In genomic region chr2:25558774-25559173, GRCm38 (mm10) we compare ENCODE assay signal across 8 mouse cellular contexts. TPM values are rescaled to one million over a fixed set of nuclear protein-coding genes. Genes with fewer than 3 reads are reported as not detected.
DNase-seq lines count a peak whose midpoint lies in the region; ATAC-seq and TF ChIP-seq lines count a peak whose summit lies in the region.

No protein-coding gene starts in this region.

- peak overlapping the region; percentile 94; the same call in 1 of the 2 replicates for H3K27ac ChIP-seq in heart, embryonic 10.5 days
- H3K27ac ChIP-seq in ES-Bruce4 (ENCODE audit: insufficient read depth, low read length) (no peak overlapping the region), macrophage (no peak overlapping the region)
- H3K27ac ChIP-seq in hindbrain, embryonic 10.5 days, result peak overlapping the region; percentile 95; the same call in 1 of the 2 replicates

- H3K36me3 ChIP-seq in heart, embryonic 10.5 days, result peaks cover 39% of the 10 kb centered on the region
- peaks cover 22% of the 10 kb centered on the region for H3K36me3 ChIP-seq in ES-Bruce4 (ENCODE audit: control insufficient read depth, insufficient read depth, low read length, poor library complexity, severe bottlenecking)
- peaks cover 40% of the 10 kb centered on the region for H3K36me3 ChIP-seq in hindbrain, embryonic 10.5 days
- peaks cover 37% of the 10 kb centered on the region for H3K36me3 ChIP-seq in macrophage (ENCODE audit: inconsistent target)

- ATAC-seq in megakaryocyte progenitor cell, adult 5-6 weeks (replicated peaks; ENCODE audit: poor library complexity), result no peak
- ATAC-seq in inflammation-experienced regulatory T-cells, adult 6 months, result no peak

- no peaks in the 10 kb centered on the region for H3K27me3 ChIP-seq in heart, embryonic 10.5 days (ENCODE audit: insufficient read depth, poor library complexity, severe bottlenecking)
- H3K27me3 ChIP-seq in ES-Bruce4 (ENCODE audit: control insufficient read depth, insufficient read depth, low read length, poor library complexity, severe bottlenecking), result no peaks in the 10 kb centered on the region
- H3K27me3 ChIP-seq in hindbrain, embryonic 10.5 days (ENCODE audit: insufficient read depth, poor library complexity, severe bottlenecking), result no peaks in the 10 kb centered on the region

- WGBS in heart, embryonic 10.5 days, result 73% methylated on average over 6 of the region's 6 CpGs
- 85% methylated on average over 6 of the region's 6 CpGs for WGBS in hindbrain, embryonic 10.5 days
- 92% methylated on average over 6 of the region's 6 CpGs for WGBS in macrophage (ENCODE audit: missing documents)

- no peak for TF ChIP-seq POLR2A in ES-Bruce4 (IDR thresholded peaks at IDR 0.05; ENCODE audit: insufficient read depth, low read length)

- H3K4me3 ChIP-seq in heart, embryonic 10.5 days, result peak overlapping the region; percentile 94
- H3K4me3 ChIP-seq in ES-Bruce4 (ENCODE audit: low read depth, low read length) (no peak overlapping the region; the same call in 1 of the 2 replicates), macrophage (ENCODE audit: inconsistent target) (peak overlapping the region; percentile 87)
- H3K4me3 ChIP-seq in hindbrain, embryonic 10.5 days, result peak overlapping the region; percentile 99

- TF ChIP-seq EP300 in ES-Bruce4 (IDR thresholded peaks at IDR 0.05; ENCODE audit: insufficient read depth, low read depth, low read length), result no peak

- peaks cover 17% of the 10 kb centered on the region for H3K4me1 ChIP-seq in heart, embryonic 10.5 days
- no peaks in the 10 kb centered on the region for H3K4me1 ChIP-seq in ES-Bruce4 (ENCODE audit: control insufficient read depth, insufficient read depth, low read length)
- H3K4me1 ChIP-seq in hindbrain, embryonic 10.5 days (replicated peaks), result peaks cover 30% of the 10 kb centered on the region

- DNase-seq in heart, embryonic 10.5 days (ENCODE audit: low spot score), result no peak
- DNase-seq in heart, adult 8-10 months (ENCODE audit: low spot score), result no peak
- no peak for DNase-seq in hindbrain, embryonic 10.5 days (ENCODE audit: low spot score)
- no peak for DNase-seq in cerebellum, adult 9-10 months

- H3K79me2 ChIP-seq in macrophage (ENCODE audit: inconsistent target), result peaks cover 33% of the 10 kb centered on the region

- no peaks in the 10 kb centered on the region for H3K9me3 ChIP-seq in heart, embryonic 10.5 days
- H3K9me3 ChIP-seq in ES-Bruce4 (replicated peaks; ENCODE audit: control insufficient read depth, insufficient read depth, low read length, poor library complexity, severe bottlenecking), result no peaks in the 10 kb centered on the region
- no peaks in the 10 kb centered on the region for H3K9me3 ChIP-seq in hindbrain, embryonic 10.5 days

- TF ChIP-seq CTCF in ES-Bruce4 (IDR thresholded peaks at IDR 0.05; ENCODE audit: low read depth, low read length), result no peak

- peak overlapping the region; percentile 92; the same call in 1 of the 2 replicates for H3K9ac ChIP-seq in ES-Bruce4 (ENCODE audit: low read depth, poor library complexity, severe bottlenecking)

RNA-seq across cellular contexts. Expression of gene Edf1, which starts 1.1 kb away (rescaled TPM):
- 336 and 382 TPM in 2 replicates for polyA plus RNA-seq in heart, embryonic 10.5 days (2016; fragmentation: Nextera tagmentation; extraction: Ambion mirVana)
- 100 to 1,000 TPM; 156 to 257 (median 210) TPM for total RNA-seq in heart, adult 8-10 months (2022)
- polyA plus RNA-seq in ES-Bruce4 (2011; ENCODE audit: insufficient read depth, insufficient read length, low read depth, missing spikeins) (107 and 122 TPM in 2 replicates), macrophage (2018) (258 to 279 TPM (median 262 TPM) in 3 replicates)
- 376 and 388 TPM in 2 replicates for polyA plus RNA-seq in hindbrain, embryonic 10.5 days (2016; fragmentation: Nextera tagmentation; extraction: Ambion mirVana)
- total RNA-seq in macrophage (2018; cell fraction: chromatin; rRNA removed), result 10 to 100 TPM; 30.5 to 83.6 (median 45.1) TPM
- 100 to 1,000 TPM; 226 to 361 (median 277) TPM for total RNA-seq in macrophage (2018; cell fraction: cytosol; rRNA removed)
- 100 to 1,000 TPM in 3 of 26 experiments, 10 to 100 TPM in 23; 31.8 to 109 (median 65.2) TPM for total RNA-seq in macrophage (2018; cell fraction: nucleus; rRNA removed)
- total RNA-seq in megakaryocyte progenitor cell, adult 5-6 weeks (2015), result 141 and 144 TPM in 2 replicates
- total RNA-seq in megakaryocyte progenitor cell, adult 5-6 weeks (2017), result 95.5 and 128 TPM in 2 replicates
- polyA plus RNA-seq in inflammation-experienced regulatory T-cells, adult 6 months (2017; shearing (Covaris generic)), result 100 to 1,000 TPM; 246 to 394 (median 269) TPM

RNA-seq across cellular contexts. Expression of gene Traf2, which starts 12.0 kb away (rescaled TPM):
- 29.7 and 30.9 TPM in 2 replicates for polyA plus RNA-seq in heart, embryonic 10.5 days (2016; fragmentation: Nextera tagmentation; extraction: Ambion mirVana)
- total RNA-seq in heart, adult 8-10 months (2022), result 10 to 100 TPM; 11.8 to 16.3 (median 13.8) TPM
- polyA plus RNA-seq in ES-Bruce4 (2011; ENCODE audit: insufficient read depth, insufficient read length, low read depth, missing spikeins) (9.4 and 9.8 TPM in 2 replicates), macrophage (2018) (6.2 to 13.5 TPM (median 12.4 TPM) in 3 replicates)
- polyA plus RNA-seq in hindbrain, embryonic 10.5 days (2016; fragmentation: Nextera tagmentation; extraction: Ambion mirVana), result 38.2 and 40.1 TPM in 2 replicates
- total RNA-seq in macrophage (2018; cell fraction: chromatin; rRNA removed), result 10 to 100 TPM; 26.4 to 95.2 (median 63.5) TPM
- total RNA-seq in macrophage (2018; cell fraction: cytosol; rRNA removed), result 10 to 100 TPM in 23 of 26 experiments, 1 to 10 TPM in 3; 9.2 to 38.3 (median 25.0) TPM
- 10 to 100 TPM; 18.0 to 75.5 (median 40.4) TPM for total RNA-seq in macrophage (2018; cell fraction: nucleus; rRNA removed)
- total RNA-seq in megakaryocyte progenitor cell, adult 5-6 weeks (2015), result 9.7 and 10.8 TPM in 2 replicates
- 13.7 and 14.2 TPM in 2 replicates for total RNA-seq in megakaryocyte progenitor cell, adult 5-6 weeks (2017)
- polyA plus RNA-seq in inflammation-experienced regulatory T-cells, adult 6 months (2017; shearing (Covaris generic)), result 10 to 100 TPM; 74.8 to 85.3 (median 76.1) TPM

RNA-seq across cellular contexts. Expression of gene Mamdc4, which starts 15.9 kb away (rescaled TPM):
- 1.6 and 3.7 TPM in 2 replicates for polyA plus RNA-seq in heart, embryonic 10.5 days (2016; fragmentation: Nextera tagmentation; extraction: Ambion mirVana)
- 1 to 10 TPM; 1.1 to 2.2 (median 1.5) TPM for total RNA-seq in heart, adult 8-10 months (2022)
- polyA plus RNA-seq in ES-Bruce4 (2011; ENCODE audit: insufficient read depth, insufficient read length, low read depth, missing spikeins), result 0.65 and 3.7 TPM in 2 replicates
- 1.4 and 3.8 TPM in 2 replicates for polyA plus RNA-seq in hindbrain, embryonic 10.5 days (2016; fragmentation: Nextera tagmentation; extraction: Ambion mirVana)
- 1 to 10 TPM in 24 of 26 experiments, under 1 TPM in 2; 0.17 to 5.6 (median 2.8) TPM for total RNA-seq in macrophage (2018; cell fraction: chromatin; rRNA removed)
- total RNA-seq in macrophage (2018; cell fraction: cytosol; rRNA removed), result 1 to 10 TPM in 5 of 26 experiments, under 1 TPM in 12, not detected in 9; 0.03 to 3.4 (median 0.24) TPM
- 1 to 10 TPM in 16 of 26 experiments, under 1 TPM in 9, not detected in 1; 0.40 to 3.8 (median 1.7) TPM for total RNA-seq in macrophage (2018; cell fraction: nucleus; rRNA removed)
- 0.04 to 0.60 TPM (median 0.15 TPM) in 3 replicates for polyA plus RNA-seq in macrophage (2018)
- total RNA-seq in megakaryocyte progenitor cell, adult 5-6 weeks (2015), result 0.42 and 0.86 TPM in 2 replicates
- total RNA-seq in megakaryocyte progenitor cell, adult 5-6 weeks (2017), result 0.12 and 9.3 TPM in 2 replicates
- polyA plus RNA-seq in inflammation-experienced regulatory T-cells, adult 6 months (2017; shearing (Covaris generic)), result 1 to 10 TPM in 2 of 3 experiments, under 1 TPM in 1; 0.85 to 2.2 (median 1.3) TPM

RNA-seq across cellular contexts. Expression of gene Phpt1, which starts 16.2 kb away (rescaled TPM):
- polyA plus RNA-seq in heart, embryonic 10.5 days (2016; fragmentation: Nextera tagmentation; extraction: Ambion mirVana), result 160 and 170 TPM in 2 replicates
- 10 to 100 TPM; 58.2 to 72.2 (median 65.4) TPM for total RNA-seq in heart, adult 8-10 months (2022)
- polyA plus RNA-seq in ES-Bruce4 (2011; ENCODE audit: insufficient read depth, insufficient read length, low read depth, missing spikeins), result 37.0 and 47.9 TPM in 2 replicates
- 163 and 189 TPM in 2 replicates for polyA plus RNA-seq in hindbrain, embryonic 10.5 days (2016; fragmentation: Nextera tagmentation; extraction: Ambion mirVana)
- total RNA-seq in macrophage (2018; cell fraction: chromatin; rRNA removed), result 1 to 10 TPM in 19 of 26 experiments, not detected in 7; 1.4 to 9.9 (median 2.5) TPM
- total RNA-seq in macrophage (2018; cell fraction: cytosol; rRNA removed), result 10 to 100 TPM in 15 of 26 experiments, 1 to 10 TPM in 11; 5.4 to 14.7 (median 10.2) TPM
- 1 to 10 TPM in 23 of 26 experiments, not detected in 3; 1.0 to 8.0 (median 3.4) TPM for total RNA-seq in macrophage (2018; cell fraction: nucleus; rRNA removed)
- polyA plus RNA-seq in macrophage (2018), result 9.0 to 13.7 TPM (median 13.0 TPM) in 3 replicates
- total RNA-seq in megakaryocyte progenitor cell, adult 5-6 weeks (2015), result 48.1 and 56.5 TPM in 2 replicates
- total RNA-seq in megakaryocyte progenitor cell, adult 5-6 weeks (2017), result 29.6 and 35.4 TPM in 2 replicates
- 10 to 100 TPM; 37.0 to 64.3 (median 56.2) TPM for polyA plus RNA-seq in inflammation-experienced regulatory T-cells, adult 6 months (2017; shearing (Covaris generic))

RNA-seq across cellular contexts. Expression of gene Ajm1, which starts 22.8 kb away (rescaled TPM):
- 0.08 TPM in 1 of 2 replicates, not detected in the other for polyA plus RNA-seq in heart, embryonic 10.5 days (2016; fragmentation: Nextera tagmentation; extraction: Ambion mirVana)
- total RNA-seq in heart, adult 8-10 months (2022), result under 1 TPM; 0.09 to 0.38 (median 0.25) TPM
- polyA plus RNA-seq in ES-Bruce4 (2011; ENCODE audit: insufficient read depth, insufficient read length, low read depth, missing spikeins) (0.55 and 0.70 TPM in 2 replicates), macrophage (2018) (0.07 to 0.50 TPM (median 0.26 TPM) in 3 replicates)
- polyA plus RNA-seq in hindbrain, embryonic 10.5 days (2016; fragmentation: Nextera tagmentation; extraction: Ambion mirVana), result 0.05 and 0.44 TPM in 2 replicates
- 1 to 10 TPM in 15 of 26 experiments, under 1 TPM in 11; 0.28 to 3.6 (median 1.1) TPM for total RNA-seq in macrophage (2018; cell fraction: chromatin; rRNA removed)
- total RNA-seq in macrophage (2018; cell fraction: cytosol; rRNA removed), result under 1 TPM; 0.04 to 0.44 (median 0.14) TPM
- 1 to 10 TPM in 11 of 26 experiments, under 1 TPM in 14, not detected in 1; 0.27 to 2.4 (median 0.85) TPM for total RNA-seq in macrophage (2018; cell fraction: nucleus; rRNA removed)
- total RNA-seq in megakaryocyte progenitor cell, adult 5-6 weeks (2015), result not detected in 2 replicates
- total RNA-seq in megakaryocyte progenitor cell, adult 5-6 weeks (2017), result 0.10 TPM in 1 of 2 replicates, not detected in the other
- under 1 TPM in 1 of 3 experiments, not detected in 2; 0.07 TPM for polyA plus RNA-seq in inflammation-experienced regulatory T-cells, adult 6 months (2017; shearing (Covaris generic))

Comparison
In these comparisons a context has a peak if more than half of its experiments do, and no peak if none do; other contexts are left out.
1. H3K27ac ChIP-seq: peak in heart, embryonic 10.5 days (single experiment) and hindbrain, embryonic 10.5 days (single experiment); none in ES-Bruce4 (single experiment) and macrophage (single experiment).